Mouse (Mus musculus) NIH3T3 (cell line): ENCODE data around the gene Pik3r1.
A peak's percentile ranks its signal among the peaks of the same experiment; 100 is the strongest.

ENCODE experiments used
- DNase-seq: peaks from one replicate; pipeline ENCODE4 v3.0.0-alpha.2; 2012; ENCODE audit warnings: low read depth

Gene Pik3r1

DNA sequence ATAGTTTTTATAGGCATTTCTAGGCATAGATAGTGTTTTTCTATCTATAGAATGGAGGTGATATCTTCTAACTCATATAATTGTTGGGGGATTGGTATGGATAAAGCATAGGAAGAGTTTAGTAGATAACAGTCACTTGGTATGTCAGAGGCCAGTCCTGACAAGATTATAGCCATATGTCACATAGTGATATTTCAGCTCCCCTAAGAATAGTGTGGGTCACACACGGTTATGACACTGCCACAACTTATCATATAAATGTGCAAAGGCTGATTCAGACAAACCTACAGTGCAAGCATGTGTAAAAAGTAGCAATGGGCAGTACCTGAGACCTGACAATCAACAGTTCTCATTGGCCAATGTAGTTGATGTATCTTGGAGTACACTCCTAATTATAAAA, 89.0 kb downstream of the Pik3r1 start:
- no peak for DNase-seq

DNA sequence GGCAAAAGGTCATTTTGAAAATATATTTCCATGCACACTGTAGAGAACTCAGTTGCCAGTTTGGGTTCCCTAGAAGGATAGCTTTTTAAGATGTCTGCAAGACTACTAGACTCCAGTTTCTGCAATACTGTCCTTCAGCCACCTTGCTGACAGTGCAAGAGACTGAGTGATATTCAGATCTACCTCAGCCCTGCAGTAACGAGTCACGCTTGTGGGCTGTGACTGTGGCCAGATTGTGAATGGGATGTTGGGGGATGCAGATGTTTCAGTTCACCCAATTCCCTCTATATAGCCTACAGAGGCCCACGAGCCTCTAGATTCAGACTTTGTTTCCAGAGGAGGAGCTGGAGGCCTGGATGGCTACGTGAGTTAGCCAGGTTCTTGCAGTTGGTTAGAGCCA, 90.0 kb downstream of the Pik3r1 start:
- no peak for DNase-seq

DNA sequence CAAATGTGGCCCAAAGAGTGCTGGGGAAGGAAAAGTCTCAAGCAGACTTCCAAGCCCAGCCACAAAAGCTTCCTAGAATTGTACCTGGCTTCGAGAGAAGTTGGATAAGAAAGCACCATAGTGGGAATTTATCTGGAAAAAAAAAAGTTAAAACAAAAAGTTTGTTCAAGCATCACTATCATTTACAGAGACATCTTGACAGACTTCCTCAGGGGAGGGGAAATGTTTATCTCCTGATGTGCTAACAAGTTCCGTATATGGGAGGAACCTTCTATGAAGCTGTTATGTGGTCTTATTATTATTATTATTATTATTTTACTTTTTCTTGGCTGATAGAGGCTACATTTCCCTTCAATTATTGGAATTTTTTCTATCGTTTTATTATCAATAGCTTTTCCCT, 94.1 kb downstream of the Pik3r1 start:
- no peak for DNase-seq

DNA sequence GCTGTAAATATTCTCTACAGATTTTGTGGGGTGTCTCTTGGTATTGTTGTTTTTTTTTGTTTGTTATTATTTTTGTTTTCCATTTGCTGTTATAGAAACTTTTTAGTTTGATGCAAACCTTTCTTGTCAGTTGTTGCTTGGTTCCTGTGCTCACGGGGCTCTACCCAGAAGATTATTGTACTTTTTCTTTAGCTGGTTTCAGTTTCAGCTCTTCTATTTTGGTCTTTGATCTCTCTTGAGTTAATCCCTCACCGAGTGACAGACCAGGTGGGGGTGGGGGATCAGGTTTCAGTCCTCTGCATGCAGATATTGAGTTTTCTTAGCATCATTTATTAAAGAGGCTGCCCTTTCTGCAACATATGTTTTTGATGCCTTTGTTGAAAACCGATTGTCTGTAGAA, 99.2 kb downstream of the Pik3r1 start:
- no peak for DNase-seq

DNA sequence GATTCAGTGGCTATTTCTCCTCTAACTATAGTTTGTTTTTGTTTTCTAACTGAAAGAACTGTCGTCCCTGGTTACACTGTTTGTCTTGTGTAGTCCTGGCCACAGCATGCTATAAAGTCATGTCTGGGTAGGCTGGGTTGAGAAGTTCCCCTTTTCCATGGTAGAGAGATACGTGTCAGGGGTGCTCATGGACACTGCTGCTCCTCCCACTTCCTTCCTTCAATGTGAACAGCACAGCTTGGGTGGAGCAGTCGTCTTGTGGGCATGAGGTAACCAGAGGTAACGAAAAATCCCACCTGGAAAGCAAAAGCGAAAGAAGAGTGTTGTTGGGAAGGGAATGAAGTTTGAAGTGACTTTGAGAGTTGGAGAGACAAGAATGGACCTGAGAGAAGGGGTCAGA, 104.0 kb downstream of the Pik3r1 start:
- no peak for DNase-seq

DNA sequence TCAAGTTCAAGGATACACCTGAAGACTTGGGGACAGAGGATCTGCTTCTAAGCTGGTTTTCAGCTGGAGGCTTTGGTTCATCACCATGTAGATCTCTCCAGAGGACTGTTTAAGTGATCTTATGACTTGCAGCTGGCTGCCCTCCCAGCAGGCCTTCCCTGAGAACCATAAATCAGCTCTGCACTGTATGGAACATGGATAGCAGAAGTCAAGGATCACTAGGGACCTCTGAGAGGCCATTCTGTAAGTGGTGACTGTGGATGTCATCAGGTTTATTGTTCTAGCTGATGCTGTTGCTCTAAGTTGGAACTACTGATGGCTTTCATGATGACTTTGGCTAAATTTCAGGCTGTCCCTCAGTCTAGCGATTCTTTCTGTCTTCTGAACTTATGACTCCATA, 105.1 kb downstream of the Pik3r1 start:
- DNase-seq = no peak

DNA sequence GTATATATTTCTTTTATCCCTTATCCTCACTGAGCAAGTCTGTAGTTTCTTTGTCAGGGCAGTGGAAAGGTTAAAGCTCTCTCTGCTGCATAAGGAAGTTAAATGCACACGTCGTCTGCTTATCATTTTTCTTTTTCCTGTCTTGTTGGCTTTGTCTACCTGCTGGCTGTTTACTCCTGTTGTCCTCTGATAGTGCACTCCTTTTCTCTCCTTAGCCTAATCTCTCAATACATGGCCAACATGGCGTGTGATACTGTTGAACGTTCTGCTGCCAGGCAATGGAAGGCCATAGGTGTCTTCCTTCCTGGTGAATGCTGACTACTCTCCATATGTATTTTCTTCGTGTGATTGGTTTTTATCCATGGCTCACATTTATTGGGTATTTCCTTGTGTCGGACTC, 106.5 kb downstream of the Pik3r1 start:
- DNase-seq = no peak

DNA sequence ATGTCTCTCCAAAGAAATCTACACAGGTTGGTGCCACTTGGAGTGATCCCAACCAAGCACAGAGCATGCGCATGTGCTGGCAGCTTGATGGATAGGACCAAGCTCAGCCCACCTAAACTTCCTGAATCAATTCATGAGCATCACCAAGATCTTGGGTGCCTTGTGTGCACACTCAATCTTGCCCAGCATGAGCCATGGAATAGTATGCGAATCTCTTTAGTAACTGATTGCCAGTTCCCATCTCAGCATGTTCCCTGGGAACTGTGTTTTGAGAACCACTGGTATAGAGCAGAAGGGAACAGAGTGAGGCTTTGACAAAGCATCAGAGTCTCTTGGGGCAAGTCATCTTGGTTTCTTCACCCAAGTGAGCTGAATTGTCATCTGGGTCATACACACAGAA, 107.8 kb downstream of the Pik3r1 start:
- no peak for DNase-seq

DNA sequence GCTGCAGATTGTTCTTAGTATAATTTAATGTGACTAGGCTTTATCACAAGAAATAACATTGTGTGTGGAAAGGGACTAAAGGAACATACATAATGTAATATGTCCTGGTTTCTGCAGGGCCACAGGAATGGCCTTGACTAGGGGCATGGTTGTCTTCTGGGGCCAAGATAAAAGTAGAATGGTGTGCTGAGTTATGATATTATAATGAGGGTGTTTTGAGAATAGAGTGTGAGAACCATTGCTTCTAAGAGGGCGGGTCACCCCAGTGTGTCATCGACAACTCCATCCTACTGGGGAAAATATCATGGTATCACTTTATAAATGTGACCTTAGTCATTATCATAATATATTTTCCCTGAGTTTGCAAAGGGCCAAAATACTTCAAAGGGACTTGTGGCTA, 115.9 kb downstream of the Pik3r1 start:
- DNase-seq = no peak

DNA sequence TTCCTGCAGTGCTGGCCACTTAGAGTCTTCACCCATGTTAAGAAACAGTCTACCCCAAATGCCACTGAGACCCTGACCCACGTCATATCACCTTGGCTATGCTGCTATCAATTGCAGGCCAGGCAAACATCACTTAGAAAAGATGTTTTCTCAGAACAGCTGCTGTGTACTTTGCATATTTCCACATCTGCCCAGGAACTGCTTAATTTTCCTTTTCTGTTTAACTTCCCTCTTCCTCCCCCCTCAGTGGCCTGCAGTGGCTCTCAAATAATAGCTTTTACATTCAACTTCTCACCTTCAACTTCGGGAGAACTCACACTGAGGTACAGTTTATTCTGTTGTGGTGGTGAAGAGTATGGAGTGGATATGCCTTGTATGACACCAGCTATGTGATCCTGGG, 126.4 kb downstream of the Pik3r1 start:
- DNase-seq = no peak

DNA sequence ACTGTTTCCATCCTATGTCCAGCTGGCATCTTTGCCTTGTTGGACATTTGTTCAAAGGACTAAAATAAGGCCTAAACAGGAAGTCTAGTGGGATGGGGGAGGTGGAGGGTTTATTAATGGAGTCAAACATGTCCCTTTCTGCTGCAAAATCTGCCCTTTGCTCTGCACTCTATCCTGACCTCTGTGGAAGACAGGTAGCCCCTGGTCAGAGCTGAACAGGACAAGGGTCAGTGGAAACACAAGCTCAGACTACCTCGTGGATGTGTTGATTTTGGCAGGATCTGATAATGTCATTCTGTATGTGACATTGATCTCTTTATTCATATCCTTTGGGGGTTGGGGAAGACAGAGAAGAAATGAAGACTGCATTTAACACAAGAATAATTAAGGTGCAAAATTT, 132.2 kb downstream of the Pik3r1 start:
- no peak for DNase-seq

DNA sequence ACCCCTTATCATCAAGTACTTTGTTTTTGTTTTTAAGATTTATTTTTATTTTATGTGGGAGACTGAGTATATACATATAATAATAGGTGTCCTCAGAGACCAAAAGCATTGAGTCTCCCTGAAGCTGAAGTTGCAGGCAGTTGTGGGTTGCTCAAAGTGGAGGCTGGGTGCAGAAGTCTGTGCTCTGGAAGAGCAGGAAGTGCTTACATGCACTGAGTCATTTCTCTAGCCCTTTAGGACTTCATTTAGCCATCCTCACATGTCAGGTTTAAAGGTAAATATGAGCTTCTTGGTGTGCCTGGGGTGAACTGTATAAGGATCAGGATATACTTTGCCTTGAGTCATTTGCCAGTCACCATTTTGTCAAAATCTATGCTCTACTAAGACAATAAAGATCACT, 133.6 kb downstream of the Pik3r1 start:
- DNase-seq = no peak

DNA sequence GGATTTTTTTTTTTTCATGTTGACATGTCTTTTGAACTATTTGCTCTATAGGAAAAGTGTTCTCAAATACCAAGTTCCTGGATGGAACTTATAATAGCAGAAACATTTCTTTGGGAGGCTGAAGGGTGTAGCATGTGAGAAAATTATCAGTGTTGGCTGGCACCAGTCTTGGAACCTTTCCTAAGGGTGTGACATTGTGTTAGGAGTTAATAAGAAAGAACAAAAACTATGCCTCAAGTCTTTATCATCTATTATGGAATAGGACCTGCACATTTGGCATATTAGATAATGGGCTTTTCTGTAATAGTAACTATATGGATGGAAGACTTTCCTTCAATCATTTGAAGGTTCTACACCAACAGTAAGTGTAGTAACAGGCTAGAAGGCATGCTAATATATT, 134.4 kb downstream of the Pik3r1 start:
- no peak for DNase-seq

DNA sequence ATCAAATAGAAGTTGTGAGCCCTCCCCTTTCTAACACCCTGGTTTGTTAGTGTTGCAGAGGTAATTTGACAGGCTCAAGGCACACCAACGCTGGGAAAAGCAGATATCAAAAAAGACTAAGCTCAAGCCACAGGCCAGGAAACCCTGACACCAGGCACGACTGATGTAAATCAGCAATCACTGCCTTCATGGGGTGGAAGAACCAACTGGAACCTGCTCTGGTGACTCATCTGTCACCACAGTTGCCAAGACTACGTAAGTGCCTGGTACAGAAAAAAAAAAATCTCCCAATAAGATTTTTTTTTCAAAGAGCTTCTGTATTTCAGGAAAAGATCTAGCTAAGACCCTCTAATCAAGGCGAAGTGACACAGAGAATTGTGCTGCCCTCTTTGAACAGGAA, 135.2 kb downstream of the Pik3r1 start:
- DNase-seq = peak; percentile 28

DNA sequence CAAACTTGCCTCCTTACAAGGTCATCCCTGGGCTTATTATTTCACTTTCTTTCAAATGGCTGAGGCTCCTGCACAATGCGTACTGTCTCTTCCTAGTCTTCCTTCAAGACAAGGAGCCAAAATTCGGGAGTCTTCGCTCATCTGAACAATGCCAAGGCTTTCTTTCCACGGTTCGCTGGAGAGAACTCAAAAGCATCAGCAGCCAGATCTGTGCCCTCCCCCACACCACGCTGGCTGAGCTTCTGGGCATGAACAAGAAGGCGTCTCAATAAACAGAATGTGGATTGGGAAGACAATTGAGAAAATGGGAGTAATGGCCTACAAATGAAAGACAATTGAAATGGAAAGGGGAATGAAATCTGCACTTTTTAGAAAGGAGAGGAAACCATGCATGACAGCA, 136.5 kb downstream of the Pik3r1 start:
- DNase-seq = no peak
